18 mouse cellular contexts compared by ENCODE assay signal in the genomic region with DNA sequence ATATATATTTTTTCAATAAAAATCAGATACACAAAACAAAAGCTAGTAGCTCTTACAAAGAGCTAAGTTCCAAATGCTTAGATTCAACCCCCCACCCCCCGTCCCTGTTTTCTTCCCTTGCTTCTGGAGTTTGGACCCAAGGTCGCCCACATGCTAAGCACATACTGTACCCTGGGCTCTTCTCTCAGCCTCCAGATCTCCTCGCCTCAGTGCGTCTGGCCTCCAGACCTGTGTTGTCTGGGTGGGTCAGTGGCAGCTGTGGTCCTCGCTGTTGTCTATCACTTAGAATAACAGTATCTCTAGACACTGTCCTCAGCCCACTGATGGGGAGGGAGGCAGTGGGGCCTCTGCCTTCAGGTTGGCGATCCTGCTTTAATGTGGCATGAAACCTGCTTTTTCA.
"Had no signal": no experiment of that assay in that cellular context is flagged by ENCODE, and none has a peak within 500 bp of the region (broad histone marks: within the 10 kb centered on the region; RNA-seq: fewer than 3 reads in every experiment).

No protein-coding gene starts in this region.

- H3K27ac ChIP-seq: limb, embryonic 12.5 days; limb, embryonic 15.5 days; liver, embryonic 14.5 days; lung, embryonic 15.5 days; stomach, postnatal 0 days had no signal

- H3K9me3 ChIP-seq: limb, embryonic 15.5 days; lung, embryonic 15.5 days had no signal

- ATAC-seq: intestine, postnatal 0 days; liver, postnatal 0 days had no signal

- H3K4me3 ChIP-seq: limb, embryonic 12.5 days; limb, embryonic 15.5 days; lung, embryonic 15.5 days had no signal

- DNase-seq: left cerebral cortex, postnatal 4 days; liver, postnatal 0 days; lung, postnatal 14 days; lung, postnatal 4 days; midbrain, embryonic 14.5 days; right cerebral cortex, adult 18-20 months; right cerebral cortex, postnatal 14 days; right cerebral cortex, postnatal 4 days; thymus, adult 18-20 months; thymus, postnatal 36 days had no signal

- H3K4me1 ChIP-seq: limb, embryonic 12.5 days; limb, embryonic 15.5 days had no signal

- H3K27me3 ChIP-seq: limb, embryonic 12.5 days; limb, embryonic 15.5 days; lung, embryonic 15.5 days had no signal

- H3K4me2 ChIP-seq: limb, embryonic 12.5 days; limb, embryonic 15.5 days; liver, embryonic 11.5 days; lung, embryonic 15.5 days; midbrain, embryonic 11.5 days had no signal

- H3K9ac ChIP-seq: limb, embryonic 12.5 days; limb, embryonic 15.5 days; liver, embryonic 14.5 days; liver, postnatal 0 days; lung, embryonic 15.5 days had no signal
